In the genomic region with DNA sequence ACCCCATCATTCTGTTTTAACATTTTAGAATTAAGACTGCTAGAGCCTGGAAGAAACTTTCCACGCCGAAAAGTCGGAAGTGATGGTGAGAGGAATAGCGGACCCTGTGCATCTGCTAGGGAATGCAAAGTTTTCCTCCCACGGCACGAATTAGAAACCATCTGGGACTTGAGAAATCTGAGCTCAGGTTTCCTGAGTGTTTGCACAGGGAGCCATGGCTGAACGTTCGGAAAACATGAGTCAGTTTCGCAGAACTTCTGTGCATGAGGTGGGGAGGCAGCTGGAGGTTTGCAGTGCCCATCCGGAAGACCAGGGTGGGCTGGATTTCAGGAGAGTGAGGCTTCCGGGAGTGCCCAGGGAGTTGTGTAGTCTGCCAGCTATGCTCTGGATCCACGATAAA, we compare ENCODE assay signal across 11 mouse cellular contexts. TPM values are rescaled to one million over a fixed set of nuclear protein-coding genes. Genes with fewer than 3 reads are reported as not detected.
DNase-seq lines count a peak whose midpoint lies in the region; TF ChIP-seq lines count a peak whose summit lies in the region.
"Had no signal": no experiment of that assay in that cellular context is flagged by ENCODE, and none has a peak within 500 bp of the region (broad histone marks: within the 10 kb centered on the region; RNA-seq: fewer than 3 reads in every experiment).

No protein-coding gene starts in this region.

- H3K27ac ChIP-seq in cortical plate, adult 2 months (ENCODE audit: insufficient read depth, low read length), result peak overlapping the region; percentile 78; the same call in 1 of the 2 replicates
- H3K27ac ChIP-seq: hindbrain, postnatal 0 days; limb, embryonic 13.5 days had no signal

- peak; percentile 67 for DNase-seq in layer of hippocampus, adult 11-12 months (ENCODE audit: low spot score)
- no peak for DNase-seq in layer of hippocampus, adult 9-10 months (ENCODE audit: low spot score)
- peak; percentile 49 to 54 for DNase-seq in layer of hippocampus, postnatal 36 days
- DNase-seq in right cerebral cortex, postnatal 10 days (ENCODE audit: low spot score in 2 of 2), result peak; percentile 71 to 83
- no peak for DNase-seq in adrenal gland, postnatal 14 days
- DNase-seq in cerebellum, adult 8-10 months, result no peak
- DNase-seq in MN1 (ENCODE audit: low spot score), result no peak
- DNase-seq: thymus, adult 18-20 months had no signal

- TF ChIP-seq POLR2A in cortical plate, adult 2 months (IDR thresholded peaks at IDR 0.05; ENCODE audit: extremely low read depth, insufficient read depth, low read length), result no peak

- peaks cover 19% of the 10 kb centered on the region for H3K4me1 ChIP-seq in cortical plate, adult 2 months (ENCODE audit: control insufficient read depth, insufficient read depth, low read length)

- no peak overlapping the region for H3K4me3 ChIP-seq in cortical plate, adult 2 months (ENCODE audit: insufficient read depth, low read length)
- H3K4me3 ChIP-seq: limb, embryonic 13.5 days had no signal

- no peak for TF ChIP-seq CTCF in cortical plate, adult 2 months (IDR thresholded peaks at IDR 0.05; ENCODE audit: extremely low read depth, insufficient read depth, low read length)

RNA-seq across cellular contexts. Expression of gene Ropn1l, which starts 25.0 kb away (rescaled TPM):
- 0.85 and 1.2 TPM in 2 replicates for polyA plus RNA-seq in cortical plate, adult 2 months (2012; rRNA removed)
- 1 to 10 TPM in 1 of 2 experiments, under 1 TPM in 1; 0.50 to 1.1 TPM for total RNA-seq in layer of hippocampus, postnatal 36 days (2021)
- total RNA-seq in adrenal gland, postnatal 14 days (2021), result 1.1 and 2.3 TPM in 2 replicates

Comparison
In these comparisons a context has a peak if more than half of its experiments do, and no peak if none do; other contexts are left out.
1. DNase-seq: peak in layer of hippocampus, adult 11-12 months (single experiment), layer of hippocampus, postnatal 36 days (2 of 2) and right cerebral cortex, postnatal 10 days (2 of 2); none in layer of hippocampus, adult 9-10 months (single experiment), adrenal gland, postnatal 14 days (single experiment), cerebellum, adult 8-10 months (single experiment) and MN1 (single experiment).